Mouse (Mus musculus): Measurements from ENCODE around the gene A930033H14Rik.

Gene A930033H14Rik

DNA sequence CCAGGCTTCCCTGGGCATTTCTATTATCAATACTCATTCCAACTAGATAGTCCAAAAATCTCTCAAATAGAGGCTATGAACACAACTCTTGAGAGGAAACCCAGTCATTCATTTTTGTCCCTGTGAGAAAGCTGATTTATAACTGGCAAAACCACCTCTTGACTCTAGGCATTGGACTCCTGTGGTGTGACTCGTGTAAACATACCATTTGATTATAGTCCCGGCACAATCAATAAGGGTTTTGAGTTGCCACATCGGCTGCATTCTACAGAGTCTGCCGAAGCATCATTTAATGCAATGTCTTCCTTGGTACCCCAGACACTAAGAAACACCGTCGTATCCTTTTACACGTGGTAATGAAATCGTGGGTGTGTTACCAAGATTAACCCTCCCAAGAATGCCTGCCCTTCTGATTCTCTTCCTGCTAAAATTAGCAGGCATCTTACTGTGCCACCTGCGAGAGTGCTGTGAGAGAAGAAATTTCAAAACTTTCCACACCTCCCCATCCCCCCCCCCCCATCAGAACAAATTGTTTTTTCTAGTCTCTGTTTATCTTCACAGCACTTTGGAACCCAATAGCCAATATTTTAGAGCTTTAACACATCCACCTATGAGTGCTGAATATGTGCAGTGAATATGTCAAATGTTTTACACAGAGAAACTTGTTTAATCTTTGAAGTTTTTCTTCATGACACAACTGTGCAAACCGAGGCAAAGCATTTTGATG, 22.3 kb downstream of the A930033H14Rik start:
- DNase-seq: no peak

DNA sequence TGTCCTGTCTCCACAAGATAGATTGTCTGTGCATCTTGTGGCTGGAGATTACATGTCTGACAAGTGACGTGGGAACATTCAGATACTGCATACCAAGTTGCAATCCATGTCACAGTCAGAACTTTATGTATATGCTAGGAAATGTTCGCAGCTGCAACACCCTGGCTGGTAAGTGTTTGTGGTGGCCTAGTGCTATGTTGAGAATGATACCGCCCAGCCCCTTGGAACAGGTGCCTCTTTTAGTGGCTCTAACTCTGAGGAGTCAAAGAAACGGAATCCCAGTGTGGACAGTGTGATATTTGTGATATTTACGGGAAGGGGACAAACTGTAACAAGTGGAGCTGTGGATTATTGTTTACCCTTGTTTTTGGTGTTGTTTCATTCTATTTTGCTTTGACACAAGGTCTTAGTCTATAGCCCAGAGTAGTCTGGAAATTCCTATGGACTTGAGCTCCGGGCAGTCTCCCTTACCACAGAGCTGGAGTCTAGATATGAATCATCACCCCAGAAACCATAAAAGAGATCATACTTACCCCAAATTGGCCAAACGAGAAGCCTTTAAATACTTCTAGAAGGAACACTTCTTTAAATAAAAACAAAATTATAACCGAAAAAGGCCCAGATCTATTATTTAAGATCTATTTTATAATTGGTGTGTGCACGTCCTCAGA, 25.0 kb downstream of the A930033H14Rik start:
- DNase-seq: no peak

DNA sequence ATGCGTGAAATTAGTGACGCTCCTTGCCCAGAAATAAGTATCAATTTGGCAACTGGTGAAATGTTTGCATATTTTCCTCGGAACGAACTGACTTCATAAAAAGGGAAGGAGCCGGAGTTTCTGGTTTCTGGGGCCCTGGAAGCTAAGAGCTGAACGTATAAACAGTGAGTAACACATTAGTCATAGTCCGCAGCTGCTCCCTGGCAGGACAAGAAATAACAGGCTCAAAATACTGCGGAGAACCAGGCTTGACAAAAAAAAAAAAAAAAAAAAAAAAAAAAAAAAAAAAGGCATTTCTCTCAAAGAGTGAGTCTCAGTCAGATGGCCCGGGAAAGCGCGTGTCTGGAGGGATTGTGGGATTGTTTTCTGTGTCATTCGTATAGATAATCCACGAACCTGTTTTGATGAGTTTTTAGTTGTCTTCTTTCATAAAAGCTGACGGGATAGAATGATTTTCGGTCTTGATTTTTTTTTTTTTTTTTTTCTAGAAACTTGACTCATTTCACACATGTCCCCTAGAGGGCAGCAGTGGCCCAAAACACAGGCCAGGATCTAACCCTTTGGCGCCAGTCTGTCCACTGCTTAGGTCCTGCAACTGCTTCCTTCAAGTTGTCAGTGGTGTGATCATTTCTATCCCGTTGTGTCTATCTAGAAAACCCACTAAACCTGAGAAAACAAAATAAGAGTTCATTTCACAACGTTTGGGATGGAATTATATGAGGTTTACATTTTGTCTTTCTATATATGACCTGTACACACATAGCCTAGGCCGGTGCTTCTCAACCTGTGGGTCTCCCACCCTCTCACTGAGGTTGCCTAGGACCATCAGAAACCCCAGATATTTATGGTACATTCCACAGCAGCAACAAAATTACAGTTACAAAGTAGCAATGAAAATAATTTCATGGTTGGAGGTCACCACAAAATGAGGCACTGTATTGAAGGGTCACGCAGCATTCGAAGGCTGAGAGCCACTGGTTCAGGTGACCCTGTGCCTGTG, 26.7 kb downstream of the A930033H14Rik start:
- DNase-seq: peak; percentile 53

DNA sequence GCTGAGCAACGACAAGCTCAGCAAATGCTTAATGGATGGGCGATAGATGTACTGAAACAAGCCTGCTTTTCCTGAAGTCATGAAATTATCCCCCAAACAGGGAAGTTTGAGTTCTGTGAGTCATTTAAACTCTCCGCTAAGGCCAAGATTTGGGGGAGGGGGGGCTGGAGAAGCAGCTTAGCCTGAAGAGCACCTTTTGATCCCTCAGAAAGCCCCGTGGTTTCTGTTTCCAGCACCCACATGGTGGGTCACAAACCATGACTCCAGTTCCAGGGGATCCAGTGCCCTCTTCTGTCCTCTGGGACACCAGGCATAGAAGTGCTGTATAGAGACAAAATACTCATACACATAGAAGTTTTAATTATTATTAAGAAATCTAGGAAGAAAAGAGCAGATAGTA, 27.5 kb downstream of the A930033H14Rik start:
- no peak for DNase-seq

DNA sequence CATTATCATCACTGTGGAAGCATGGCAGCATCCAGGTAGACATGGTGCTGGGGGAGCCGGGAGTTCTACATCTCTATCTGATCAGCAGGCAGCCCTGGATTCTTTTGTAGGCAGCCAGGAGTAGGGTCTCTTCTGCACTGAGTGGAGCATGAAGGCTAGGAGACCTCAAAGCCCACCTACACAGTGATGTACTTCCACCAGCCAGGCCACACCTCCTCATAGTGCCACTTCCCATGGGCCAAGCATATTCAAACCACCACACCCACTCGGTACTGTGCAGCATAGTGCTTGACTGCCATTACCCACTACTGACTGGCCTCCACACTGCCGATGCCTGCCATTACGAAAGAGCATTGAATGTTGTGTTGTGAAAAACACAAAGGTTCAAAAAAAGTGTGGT, 28.0 kb downstream of the A930033H14Rik start:
- no peak for DNase-seq

DNA sequence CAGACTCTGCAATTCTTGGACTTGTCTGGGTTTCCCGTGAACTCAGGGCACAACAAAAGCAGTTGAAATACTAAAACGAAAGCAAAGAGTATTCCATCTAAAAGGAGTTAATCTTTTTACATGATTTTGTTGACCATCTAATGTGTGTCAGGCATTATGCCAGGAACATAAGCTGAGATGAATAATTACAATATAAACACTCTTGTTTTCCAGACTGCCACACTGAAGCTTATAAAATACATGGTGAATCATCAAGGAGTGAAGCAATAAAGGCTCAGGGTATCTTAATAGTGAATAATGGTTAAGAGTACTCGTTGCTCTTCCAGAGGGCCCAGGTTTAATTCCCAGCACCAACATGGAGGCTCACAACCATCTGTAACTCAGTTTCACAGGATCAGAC, 31.9 kb downstream of the A930033H14Rik start:
- no peak for DNase-seq

DNA sequence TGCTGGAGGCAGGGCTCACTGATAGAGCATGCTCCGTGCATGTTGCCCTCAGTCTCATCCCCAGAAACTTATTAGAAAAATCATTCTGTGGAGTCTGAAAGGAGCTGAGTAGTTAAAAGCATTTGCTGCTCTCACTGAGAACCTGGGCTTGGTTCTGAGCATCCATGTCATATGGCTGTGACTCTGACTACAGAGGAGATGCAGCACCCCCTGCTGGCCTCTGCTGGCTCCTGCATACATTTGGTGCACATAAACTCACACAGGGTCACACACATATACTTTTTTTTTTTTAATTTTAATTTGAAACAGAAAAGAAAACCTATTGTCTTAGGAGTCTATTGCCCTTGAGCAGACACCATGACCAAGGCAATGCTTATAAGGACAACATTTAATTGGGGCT, 33.6 kb downstream of the A930033H14Rik start:
- no peak for DNase-seq

DNA sequence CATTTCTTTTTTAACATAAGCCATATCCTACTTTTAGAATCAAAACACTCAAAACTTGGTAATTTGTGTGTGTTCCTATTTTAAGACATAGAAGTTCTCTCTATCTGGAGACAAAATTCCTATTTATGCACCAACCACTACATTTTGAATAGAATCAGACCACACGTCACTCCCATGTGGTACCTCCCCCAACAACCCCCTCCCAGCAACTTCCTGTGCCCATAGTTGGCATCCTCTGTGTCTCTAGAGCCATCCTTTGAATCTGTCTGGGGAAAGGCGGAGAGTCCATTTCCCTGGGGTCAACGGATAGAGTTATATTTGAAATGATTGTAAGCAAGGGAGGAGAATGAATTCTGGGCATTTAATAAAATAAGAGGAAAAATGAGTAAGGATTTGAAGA, 36.8 kb downstream of the A930033H14Rik start:
- DNase-seq: no peak

DNA sequence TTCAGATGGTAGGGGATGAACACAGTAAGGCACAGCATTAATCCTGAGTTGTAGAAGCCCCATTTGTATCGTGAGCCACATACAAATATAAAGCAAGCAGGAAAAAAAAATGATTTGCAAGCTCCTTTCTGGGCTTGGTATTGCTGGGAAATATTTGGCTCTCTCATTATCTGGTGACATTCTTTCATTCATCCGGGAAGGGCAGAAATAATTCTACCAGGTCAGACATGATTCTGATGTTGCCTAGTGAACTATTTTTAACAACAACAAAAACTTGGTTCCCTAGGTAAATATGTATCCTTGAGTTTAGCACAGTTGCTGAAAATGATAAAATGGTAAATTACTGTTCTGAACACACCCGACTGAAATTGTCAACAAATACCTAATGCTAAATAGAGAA, 40.5 kb downstream of the A930033H14Rik start:
- DNase-seq: no peak

DNA sequence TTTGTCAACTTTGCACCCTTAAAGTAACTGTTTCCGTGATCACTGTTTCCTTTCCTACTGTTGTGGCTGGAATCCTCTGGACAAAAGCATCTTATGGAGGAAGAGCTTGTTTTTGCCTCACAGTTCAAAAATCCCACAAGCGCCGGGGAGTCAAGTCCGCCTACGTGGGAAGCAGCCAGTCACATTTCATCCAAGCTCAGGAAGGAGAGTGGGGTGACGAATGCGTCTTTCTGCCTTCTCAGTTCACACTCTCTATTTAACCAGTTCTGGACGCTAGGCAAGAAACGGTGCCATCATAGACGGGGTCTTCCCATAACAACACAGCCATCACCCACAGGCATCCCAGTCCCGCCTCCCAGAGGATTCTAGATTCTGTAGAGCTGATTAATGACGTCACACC, 46.4 kb downstream of the A930033H14Rik start:
- DNase-seq: no peak

DNA sequence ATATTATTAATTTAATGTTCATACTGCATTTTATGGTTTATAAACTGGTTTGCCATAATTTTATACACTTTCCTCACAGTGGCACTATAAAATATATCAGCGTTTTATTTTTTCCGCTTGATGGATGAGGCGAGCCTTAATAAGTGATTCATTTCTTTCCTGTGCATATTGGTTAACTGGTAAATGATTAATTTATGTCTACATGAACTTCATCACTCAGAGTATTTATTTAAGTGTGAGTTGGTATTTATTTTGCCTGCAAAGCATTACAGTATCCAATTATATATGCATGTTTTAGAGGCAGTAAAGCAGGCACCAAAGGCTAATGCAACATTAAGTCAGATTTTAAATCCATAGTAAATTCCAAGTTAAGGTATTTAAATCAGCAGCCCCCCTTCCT, 47.1 kb downstream of the A930033H14Rik start:
- DNase-seq: no peak

DNA sequence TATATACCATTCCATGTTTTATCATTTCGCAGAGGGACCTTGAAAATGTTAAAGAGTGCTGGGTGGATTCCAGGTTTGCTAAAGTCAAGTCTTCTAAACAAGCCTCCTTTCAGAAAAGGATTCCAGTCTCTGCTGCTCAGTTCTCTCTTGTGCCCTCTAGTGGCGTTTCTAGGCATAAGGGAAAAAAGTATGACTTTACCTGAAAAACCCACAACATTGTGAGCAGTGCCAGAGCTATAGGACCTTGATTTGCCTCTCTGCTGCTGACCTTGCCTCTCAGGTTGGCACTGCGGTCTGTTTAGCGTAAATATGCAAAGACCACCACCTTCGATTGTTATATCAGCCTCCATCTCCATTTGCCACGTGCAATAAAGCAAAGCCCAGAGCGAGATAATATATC, 47.8 kb downstream of the A930033H14Rik start:
- DNase-seq: no peak

DNA sequence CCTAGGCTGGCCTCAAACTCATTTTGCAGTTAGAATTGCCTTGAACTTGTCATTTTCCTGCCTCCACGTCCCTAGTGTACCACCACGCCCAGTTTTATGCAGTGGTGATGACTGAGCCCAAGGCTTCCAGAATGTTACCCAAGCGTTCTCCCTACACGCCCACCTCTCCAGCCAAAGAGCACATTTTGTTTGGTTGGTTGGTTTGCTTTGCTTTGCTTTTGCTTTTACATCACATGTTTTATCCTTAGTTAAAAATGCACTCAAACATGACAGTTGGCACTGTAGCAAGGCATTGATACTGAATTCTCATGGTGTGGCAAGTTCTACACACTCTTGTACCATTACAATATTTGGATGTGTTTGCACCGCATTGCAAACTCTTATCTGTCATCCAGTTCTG, 49.7 kb downstream of the A930033H14Rik start:
- DNase-seq: no peak

DNA sequence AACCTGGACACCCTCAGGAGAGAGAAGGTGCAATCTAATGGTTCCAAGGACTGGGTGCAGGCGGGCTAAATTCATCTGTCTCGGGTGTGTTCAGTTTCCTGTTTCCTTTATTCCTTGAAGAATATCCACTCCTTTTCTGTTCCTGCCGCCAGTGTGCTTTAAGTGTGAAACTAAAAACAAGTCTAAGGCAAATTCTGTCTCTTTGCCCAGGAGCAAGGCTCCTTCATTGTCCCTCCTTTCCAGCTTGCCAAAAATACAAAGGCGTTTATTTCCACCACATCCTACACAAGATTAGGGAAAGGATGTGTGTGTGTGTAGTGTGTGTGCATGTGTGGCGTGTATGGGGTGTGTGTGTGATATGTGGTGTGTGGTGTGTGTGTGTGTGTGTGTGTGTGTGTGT, 50.3 kb downstream of the A930033H14Rik start:
- DNase-seq: no peak

DNA sequence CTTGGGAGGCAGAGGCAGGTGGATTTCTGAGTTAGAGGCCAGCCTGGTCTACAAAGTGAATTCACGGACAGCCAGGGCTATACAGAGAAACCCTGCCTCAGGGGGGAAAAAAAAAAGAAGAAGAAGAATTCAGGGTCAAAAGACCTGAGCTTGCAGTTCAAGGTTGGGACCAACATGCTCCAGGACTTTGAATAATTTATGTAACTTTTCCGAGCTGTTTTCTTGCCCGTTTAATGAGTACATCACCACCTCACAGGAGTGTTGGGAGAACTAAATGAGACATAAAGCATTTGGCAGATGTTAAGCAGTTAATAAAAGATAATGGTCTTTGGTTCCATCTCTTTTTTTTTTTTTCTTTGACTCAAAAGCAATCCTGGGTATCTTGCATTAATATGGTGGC, 51.4 kb downstream of the A930033H14Rik start:
- no peak for DNase-seq

DNA sequence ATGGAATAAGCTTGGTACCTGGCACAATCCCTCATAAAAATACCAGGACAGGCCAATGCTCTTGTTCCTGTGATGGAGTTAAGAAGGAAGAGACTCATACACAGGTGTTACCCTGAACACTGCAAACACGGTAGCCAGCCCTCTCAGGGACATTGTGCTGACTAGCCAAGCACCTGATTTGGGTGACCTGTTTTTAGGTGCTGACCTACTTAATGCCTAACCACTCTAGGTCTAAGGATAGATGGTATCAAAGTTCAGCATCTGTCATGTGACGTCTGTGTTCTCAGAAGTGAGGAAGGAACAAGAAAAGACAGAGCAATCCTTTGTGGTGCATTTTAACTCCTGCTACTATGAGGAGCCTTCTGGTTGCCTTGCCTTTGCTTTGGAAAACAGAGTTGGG, 52.0 kb downstream of the A930033H14Rik start:
- no peak for DNase-seq

Data from right cerebral cortex, postnatal 25 days (tissue).